Mouse (Mus musculus) lung, adult 10 weeks (tissue): ENCODE results near the gene Gm7102. TPM values are rescaled to one million over a fixed set of nuclear protein-coding genes. Genes with fewer than 3 reads are reported as not detected.

Experiments
- polyA plus RNA-seq: library from polyadenylated mRNA; stranded (reverse); fragments of 350-450 nt; fragmentation: Illumina TruSeq; extraction: RNeasy Lipid Tissue Mini Kit (QIAGEN cat#74804); gene quantifications from one replicate; pipeline ENCODE4 v1.2.3, GENCODE M21; 2014; ENCODE audit warnings: low read depth, low replicate concordance; ENCODE audit not compliant: insufficient read depth

Gene Gm7102
- not detected for polyA plus RNA-seq

DNA sequence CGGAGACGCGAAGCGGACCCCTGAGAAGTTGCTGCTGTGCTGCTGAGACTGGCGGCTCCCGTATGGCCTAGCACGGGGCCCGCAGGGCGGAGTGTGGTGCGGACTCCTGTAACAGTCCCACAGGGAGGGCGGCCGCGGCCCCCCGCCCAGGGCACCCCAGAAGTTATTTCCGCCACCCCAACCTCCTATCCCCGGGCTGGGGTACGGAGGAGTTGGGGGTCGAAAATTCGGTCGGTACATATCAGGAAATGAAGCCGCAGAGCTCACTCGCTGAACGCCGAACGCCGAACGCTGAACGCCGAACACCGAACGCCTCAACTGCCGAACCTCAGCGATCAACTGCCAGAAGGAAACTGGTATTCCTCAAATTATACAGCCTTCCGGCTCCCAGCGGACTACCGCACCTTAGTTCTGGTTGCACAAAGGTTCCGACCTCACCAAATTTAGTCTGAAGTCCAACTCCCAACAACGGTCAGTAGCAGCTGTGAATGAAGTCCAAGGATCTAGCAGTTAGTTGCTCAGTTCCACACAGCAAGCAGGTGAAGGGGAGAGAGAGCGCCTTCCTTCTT lies at the start of gene Gm7102:
Gm7102 (minus strand) TSS at position 554 of the 569 bp plus-strand sequence.

DNA sequence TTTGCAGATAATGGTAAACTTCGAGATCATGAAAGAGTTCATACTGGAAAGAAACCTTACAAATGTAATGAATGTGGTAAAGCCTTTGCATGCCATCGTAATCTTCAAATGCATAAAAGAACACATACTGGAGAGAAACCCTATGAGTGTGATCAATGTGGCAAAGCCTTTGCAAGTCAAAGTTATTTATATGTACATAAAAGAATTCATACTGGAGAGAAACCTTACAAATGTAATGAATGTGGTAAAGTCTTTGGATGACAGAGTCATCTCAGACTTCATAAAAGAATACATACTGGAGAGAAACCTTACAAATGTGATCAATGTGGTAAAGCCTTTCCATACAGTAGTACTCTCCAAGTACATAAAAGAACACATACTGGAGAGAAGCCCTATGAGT lies 7.5 kb upstream of the Gm7102 start, which contains the start of gene Gm6020:
Gm6020 (plus strand) TSS at position 301 of the 400 bp plus-strand sequence.

DNA sequence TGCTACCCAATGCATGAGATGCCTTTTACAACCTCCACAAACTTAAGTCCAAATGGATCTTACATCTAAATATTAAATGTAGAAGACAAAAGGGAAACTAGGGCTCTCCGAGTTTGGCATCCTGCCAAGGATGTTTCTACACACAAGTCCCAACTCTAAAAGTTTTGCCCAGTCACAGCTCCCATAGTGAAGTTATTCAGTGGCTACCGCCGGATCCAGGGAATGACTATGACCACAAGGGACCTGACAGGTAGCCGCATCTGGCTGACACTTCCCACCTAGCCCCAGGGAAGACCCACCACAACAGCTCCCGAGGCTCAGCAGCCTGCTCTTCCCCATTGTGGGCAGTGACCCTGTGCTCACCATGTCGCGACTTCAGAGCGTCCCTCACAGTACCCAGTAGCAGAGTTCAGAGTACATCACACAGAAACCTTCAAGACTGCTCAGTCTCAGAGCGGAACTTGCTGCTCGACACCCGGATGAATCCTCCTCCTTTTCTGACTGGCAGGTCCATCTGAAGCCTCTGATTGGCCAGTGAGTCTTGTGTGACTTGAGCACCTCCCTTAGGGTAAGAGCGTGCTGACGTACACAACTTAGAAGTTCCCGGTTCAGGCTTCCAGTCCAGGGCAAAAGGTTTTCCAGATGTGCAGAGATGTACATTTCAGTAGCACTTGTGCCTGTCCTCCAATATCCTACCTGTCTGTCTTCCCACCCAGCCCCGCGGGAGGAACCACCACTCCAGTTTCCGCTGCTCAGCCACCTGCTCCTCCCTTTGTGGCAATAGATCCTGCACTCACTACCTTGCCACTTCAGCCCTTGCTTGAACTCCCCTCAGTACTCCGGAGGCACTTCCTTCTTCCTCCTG lies 35.5 kb downstream of the Gm7102 start, which contains the start of gene Zfp950:
Zfp950 (minus strand) TSS at position 499 of the 865 bp plus-strand sequence.

Other genes starting within 250 kb of the Gm7102 start
- gene Zfp950, start 35.5 kb downstream of the Gm7102 start, polyA plus RNA-seq = 14.3 TPM
- gene Gm6020, start 7.6 kb upstream of the Gm7102 start, polyA plus RNA-seq = not detected
- 20.7 TPM for gene Csf2ra, start 52.1 kb upstream of the Gm7102 start, polyA plus RNA-seq
- gene Gm21060, start 120.8 kb upstream of the Gm7102 start, polyA plus RNA-seq = not detected